Mouse (Mus musculus): ENCODE data around the gene Rbms3. TPM values are rescaled to one million over a fixed set of nuclear protein-coding genes. Genes with fewer than 3 reads are reported as not detected.

The Rbms3 gene
- total and polyA plus RNA-seq, 3 experiments, result not detected

DNA sequence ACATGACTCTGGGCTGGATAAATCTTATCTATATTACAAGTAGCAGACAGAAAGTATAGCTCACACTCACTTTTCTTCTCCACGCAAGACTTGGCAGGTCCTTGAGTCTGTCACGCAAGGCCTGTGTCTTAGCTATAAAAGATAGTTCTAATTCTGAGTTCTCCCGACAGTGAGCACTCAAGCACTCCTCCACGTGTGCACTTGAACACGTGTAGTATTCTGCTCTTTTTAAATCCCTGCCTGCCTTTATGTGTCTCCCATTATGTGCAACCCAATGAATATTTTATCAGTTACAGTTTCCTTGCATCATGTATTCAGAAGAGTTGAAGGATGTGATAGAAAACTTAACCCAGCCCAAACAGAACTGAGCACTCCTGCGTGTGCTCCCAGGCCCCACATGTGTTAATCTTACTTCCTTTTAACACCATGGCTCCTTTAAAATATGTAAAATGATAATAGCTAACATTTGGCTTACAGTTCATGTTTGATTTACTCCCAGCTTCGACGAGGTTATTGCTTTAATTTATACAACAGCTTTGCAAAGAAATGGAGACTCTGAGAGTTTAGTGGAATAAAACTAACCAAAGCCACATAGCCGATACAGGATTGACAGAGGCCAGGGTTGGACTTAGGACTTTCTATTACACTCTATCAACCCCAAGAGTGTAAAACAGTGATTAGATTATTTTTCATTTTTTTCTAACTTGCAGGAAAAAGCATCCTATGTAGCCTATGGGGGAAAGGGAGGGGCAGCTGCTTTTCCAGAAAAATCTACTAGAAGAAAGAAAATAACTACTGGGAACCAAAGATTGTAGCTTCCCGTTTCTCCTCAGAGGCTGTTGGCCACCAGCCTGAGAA is 749.9 kb downstream of the Rbms3 start:
- peaks cover 55% of the 10 kb centered on the region for H3K9me3 ChIP-seq (replicated peaks; ENCODE audit: low read length)
- H3K27ac ChIP-seq (ENCODE audit: insufficient read depth, low read depth), result no peak overlapping the region
- dilution Hi-C loops (cut with MboI; ENCODE audit: extremely low pct_ligation_motif_present, extremely low pct_unique_long_range_greater_than_20kb, low sequenced_read_pairs), result no loop called here
- H3K4me3 ChIP-seq (replicated peaks in 1 of 3; ENCODE audit: low read depth in 2 of 3, low read length in 2 of 3, poor library complexity in 1 of 3), result no peak overlapping the region
- no peaks in the 10 kb centered on the region for H3K4me1 ChIP-seq (ENCODE audit: control insufficient read depth in 1 of 2, insufficient read depth in 2 of 2)
- H3K4me2 ChIP-seq (ENCODE audit: insufficient read depth, low read depth, poor library complexity, severe bottlenecking), result no peak overlapping the region
- H3K79me2 ChIP-seq (replicated peaks; ENCODE audit: control insufficient read depth, extremely low read depth, insufficient read depth, poor library complexity, severe bottlenecking), result no peaks in the 10 kb centered on the region
- H3K9ac ChIP-seq (ENCODE audit: insufficient read depth, low read depth), result no peak overlapping the region
- TF ChIP-seq ZC3H11A (IDR thresholded peaks at IDR 0.05; ENCODE audit: low read depth, low read length) (no peak), TBP (conservative IDR thresholded peaks at IDR 0.05; ENCODE audit: low read depth, low read length) (no peak), POLR2A (IDR thresholded peaks at IDR 0.05; ENCODE audit: low read depth, low read length) (no peak), ETS1 (conservative IDR thresholded peaks at IDR 0.05; ENCODE audit: low read depth, low read length) (no peak), MXI1 (IDR thresholded peaks at IDR 0.05; ENCODE audit: low read depth, low read length) (no peak), EP300 (IDR thresholded peaks at IDR 0.05; ENCODE audit: low read length) (no peak), IRF4 (IDR thresholded peaks at IDR 0.05; ENCODE audit: low read depth, low read length) (no peak), MAX (IDR thresholded peaks at IDR 0.05; ENCODE audit: low read length) (no peak), POLR2AphosphoS2 (IDR thresholded peaks at IDR 0.05; ENCODE audit: low read depth, low read length) (no peak), CTCF (conservative IDR thresholded peaks at IDR 0.05 in 1 of 2, IDR thresholded peaks at IDR 0.05 in 1 of 2; ENCODE audit: low read depth in 2 of 2, low read length in 2 of 2) (no peak), ELF1 (IDR thresholded peaks at IDR 0.05; ENCODE audit: low read depth, low read length) (no peak), USF1 (IDR thresholded peaks at IDR 0.05; ENCODE audit: low read depth, low read length) (no peak)
- in situ Hi-C loops (cut with MboI; ENCODE audit: low pct_ligation_motif_present, low pct_unique_long_range_greater_than_20kb, low sequenced_read_pairs), result no loop called here
- H3K27me3 ChIP-seq (replicated peaks), result no peaks in the 10 kb centered on the region
- H3K36me3 ChIP-seq (replicated peaks in 1 of 2; ENCODE audit: control insufficient read depth in 1 of 2, insufficient read depth in 1 of 2, low read length in 1 of 2), result no peaks in the 10 kb centered on the region
- no peak for DNase-seq (ENCODE audit: extremely low read depth)

DNA sequence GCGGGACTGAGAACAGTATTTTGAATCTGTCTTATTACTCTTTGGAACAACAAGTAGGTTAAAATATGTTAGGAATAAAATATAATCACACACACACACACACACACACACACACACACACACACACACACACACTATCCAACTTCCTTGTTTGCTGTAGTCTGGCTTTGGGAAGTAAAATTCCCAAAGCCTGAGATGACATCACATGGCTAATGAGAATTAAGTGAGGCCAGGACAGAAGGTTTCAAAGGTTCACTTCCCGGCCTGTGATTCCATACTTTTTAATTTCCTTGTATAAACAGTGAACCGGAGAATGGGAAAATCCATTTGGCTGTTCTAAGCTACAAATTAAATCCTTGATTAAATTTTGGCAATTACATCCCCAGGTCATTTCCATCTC is 752.9 kb downstream of the Rbms3 start:
- DNase-seq (ENCODE audit: extremely low read depth), result no peak
- Histone ChIP-seq H3K79me2 (replicated peaks; ENCODE audit: control insufficient read depth, extremely low read depth, insufficient read depth, poor library complexity, severe bottlenecking) (no peaks in the 10 kb centered on the region), H3K4me3 (replicated peaks in 1 of 3; ENCODE audit: low read depth in 2 of 3, low read length in 2 of 3, poor library complexity in 1 of 3) (no peak overlapping the region), H3K9me3 (replicated peaks; ENCODE audit: low read length) (peaks cover 55% of the 10 kb centered on the region), H3K4me1 (ENCODE audit: control insufficient read depth in 1 of 2, insufficient read depth in 2 of 2) (no peaks in the 10 kb centered on the region), H3K9ac (ENCODE audit: insufficient read depth, low read depth) (no peak overlapping the region), H3K4me2 (ENCODE audit: insufficient read depth, low read depth, poor library complexity, severe bottlenecking) (no peak overlapping the region), H3K27ac (ENCODE audit: insufficient read depth, low read depth) (no peak overlapping the region), H3K36me3 (replicated peaks in 1 of 2; ENCODE audit: control insufficient read depth in 1 of 2, insufficient read depth in 1 of 2, low read length in 1 of 2) (no peaks in the 10 kb centered on the region), H3K27me3 (replicated peaks) (no peaks in the 10 kb centered on the region)
- in situ Hi-C loops (cut with MboI; ENCODE audit: low pct_ligation_motif_present, low pct_unique_long_range_greater_than_20kb, low sequenced_read_pairs) (no loop called here), dilution Hi-C loops (cut with MboI; ENCODE audit: extremely low pct_ligation_motif_present, extremely low pct_unique_long_range_greater_than_20kb, low sequenced_read_pairs) (no loop called here)
- TF ChIP-seq JUN (IDR thresholded peaks at IDR 0.05; ENCODE audit: insufficient read depth, low read depth, low read length) (no peak), SIN3A (IDR thresholded peaks at IDR 0.05; ENCODE audit: low read length) (no peak), EP300 (IDR thresholded peaks at IDR 0.05; ENCODE audit: low read length) (no peak), ELF1 (IDR thresholded peaks at IDR 0.05; ENCODE audit: low read depth, low read length) (no peak)
